Mouse (Mus musculus): ENCODE data around the gene Tcf7l2. TPM values are rescaled to one million over a fixed set of nuclear protein-coding genes. Genes with fewer than 3 reads are reported as not detected.

Gene Tcf7l2
- polyA plus RNA-seq, 1 experiment from 2014 or later, result 401 TPM

DNA sequence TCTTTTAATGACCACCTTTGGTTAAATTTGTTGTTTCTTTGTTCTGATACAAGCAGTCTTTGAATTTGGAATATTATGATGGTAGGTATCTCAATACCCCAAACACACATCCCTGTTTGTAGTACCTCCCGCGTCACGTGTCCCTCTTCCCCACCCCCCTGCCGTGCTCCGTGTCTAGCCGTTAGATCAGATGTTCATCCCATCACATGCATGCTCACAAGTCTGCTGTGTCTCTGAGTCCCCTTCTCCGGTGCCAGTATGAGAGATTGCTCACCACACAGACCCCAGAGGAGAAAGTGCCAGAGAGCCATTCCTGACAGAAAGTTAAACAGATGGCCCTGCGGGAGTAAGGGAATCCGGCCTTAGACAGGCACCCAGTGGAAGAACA, 186.0 kb downstream of the Tcf7l2 start:
- Histone ChIP-seq H3K27ac (ENCODE audit: low read depth, low read length) (no peak overlapping the region), H3K4me3 (ENCODE audit: low read depth, low read length) (no peak overlapping the region), H3K27me3 (ENCODE audit: control insufficient read depth, insufficient read depth, low read length) (no peaks in the 10 kb centered on the region), H3K4me2 (no peak overlapping the region), H3K36me3 (ENCODE audit: control insufficient read depth, insufficient read depth, low read length) (peaks cover 4% of the 10 kb centered on the region; the same call in 1 of the 2 replicates), H3K4me1 (ENCODE audit: control insufficient read depth, insufficient read depth, low read length) (peaks cover 10% of the 10 kb centered on the region), H3K9me3 (ENCODE audit: control insufficient read depth, low read length) (no peaks in the 10 kb centered on the region), H3K9ac (ENCODE audit: low read length) (no peak overlapping the region)
- 94% methylated on average over 9 of the region's 9 CpGs for WGBS
- ATAC-seq (ENCODE audit: low FRiP score) (no peak), DNase-seq (ENCODE audit: low spot score, missing footprints) (no peak)

DNA sequence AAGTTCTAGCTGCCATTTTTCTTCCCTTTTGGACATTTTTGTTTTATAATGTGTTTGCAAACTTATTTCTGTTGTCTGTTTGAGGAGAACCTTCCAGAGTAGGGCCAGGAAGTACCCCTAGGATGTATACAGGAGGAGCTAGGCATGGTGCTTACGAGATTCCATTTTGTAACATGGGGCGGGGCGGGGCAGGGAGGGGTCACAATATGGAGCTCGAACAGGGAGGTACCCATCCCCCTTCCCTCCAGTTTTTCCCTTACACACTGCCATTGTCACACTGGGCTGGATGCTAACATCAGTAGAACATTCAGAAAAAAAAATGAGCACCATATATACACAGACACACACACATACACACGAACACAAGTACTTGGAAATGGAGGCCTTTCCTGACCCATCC, 187.1 kb downstream of the Tcf7l2 start:
- DNase-seq (ENCODE audit: low spot score, missing footprints) (no peak), ATAC-seq (ENCODE audit: low FRiP score) (no peak)
- Histone ChIP-seq H3K36me3 (ENCODE audit: control insufficient read depth, insufficient read depth, low read length) (peaks cover 4% of the 10 kb centered on the region; the same call in 1 of the 2 replicates), H3K27me3 (ENCODE audit: control insufficient read depth, insufficient read depth, low read length) (no peaks in the 10 kb centered on the region), H3K4me1 (ENCODE audit: control insufficient read depth, insufficient read depth, low read length) (peaks cover 11% of the 10 kb centered on the region), H3K4me2 (no peak overlapping the region), H3K4me3 (ENCODE audit: low read depth, low read length) (no peak overlapping the region), H3K27ac (ENCODE audit: low read depth, low read length) (no peak overlapping the region), H3K9ac (ENCODE audit: low read length) (no peak overlapping the region), H3K9me3 (ENCODE audit: control insufficient read depth, low read length) (no peaks in the 10 kb centered on the region)
- whole genome bisulfite sequencing, result 93% methylated on average over 5 of the region's 5 CpGs

DNA sequence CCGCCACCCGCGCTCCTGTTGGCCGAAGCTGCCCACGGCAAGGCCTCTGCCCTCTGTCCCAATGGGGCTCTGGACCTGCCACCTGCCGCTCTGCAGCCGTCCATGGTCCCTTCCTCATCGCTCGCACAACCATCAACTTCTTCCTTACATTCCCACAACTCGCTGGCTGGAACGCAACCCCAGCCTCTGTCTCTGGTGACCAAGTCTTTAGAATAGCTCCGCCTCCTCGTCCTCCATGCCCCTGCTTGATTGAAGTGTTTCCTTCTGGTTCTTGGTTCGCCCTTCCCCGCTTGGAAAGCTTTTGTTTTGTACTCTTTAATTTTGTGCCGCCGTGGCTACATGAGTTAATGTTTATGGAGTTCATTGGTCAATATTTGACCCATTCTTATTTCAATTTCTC, 190.0 kb downstream of the Tcf7l2 start:
- no peak overlapping the region for H3K4me3 ChIP-seq (ENCODE audit: low read depth, low read length)
- DNase-seq (ENCODE audit: low spot score, missing footprints), result no peak
- no peaks in the 10 kb centered on the region for H3K27me3 ChIP-seq (ENCODE audit: control insufficient read depth, insufficient read depth, low read length)
- no peak overlapping the region for H3K27ac ChIP-seq (ENCODE audit: low read depth, low read length)
- H3K36me3 ChIP-seq (ENCODE audit: control insufficient read depth, insufficient read depth, low read length), result peaks cover 4% of the 10 kb centered on the region; the same call in 1 of the 2 replicates
- H3K4me1 ChIP-seq (ENCODE audit: control insufficient read depth, insufficient read depth, low read length), result peaks cover 10% of the 10 kb centered on the region
- H3K9me3 ChIP-seq (ENCODE audit: control insufficient read depth, low read length), result no peaks in the 10 kb centered on the region
- no peak for ATAC-seq (ENCODE audit: low FRiP score)
- H3K9ac ChIP-seq (ENCODE audit: low read length), result no peak overlapping the region
- 87% methylated on average over 17 of the region's 17 CpGs for WGBS
- H3K4me2 ChIP-seq, result no peak overlapping the region

DNA sequence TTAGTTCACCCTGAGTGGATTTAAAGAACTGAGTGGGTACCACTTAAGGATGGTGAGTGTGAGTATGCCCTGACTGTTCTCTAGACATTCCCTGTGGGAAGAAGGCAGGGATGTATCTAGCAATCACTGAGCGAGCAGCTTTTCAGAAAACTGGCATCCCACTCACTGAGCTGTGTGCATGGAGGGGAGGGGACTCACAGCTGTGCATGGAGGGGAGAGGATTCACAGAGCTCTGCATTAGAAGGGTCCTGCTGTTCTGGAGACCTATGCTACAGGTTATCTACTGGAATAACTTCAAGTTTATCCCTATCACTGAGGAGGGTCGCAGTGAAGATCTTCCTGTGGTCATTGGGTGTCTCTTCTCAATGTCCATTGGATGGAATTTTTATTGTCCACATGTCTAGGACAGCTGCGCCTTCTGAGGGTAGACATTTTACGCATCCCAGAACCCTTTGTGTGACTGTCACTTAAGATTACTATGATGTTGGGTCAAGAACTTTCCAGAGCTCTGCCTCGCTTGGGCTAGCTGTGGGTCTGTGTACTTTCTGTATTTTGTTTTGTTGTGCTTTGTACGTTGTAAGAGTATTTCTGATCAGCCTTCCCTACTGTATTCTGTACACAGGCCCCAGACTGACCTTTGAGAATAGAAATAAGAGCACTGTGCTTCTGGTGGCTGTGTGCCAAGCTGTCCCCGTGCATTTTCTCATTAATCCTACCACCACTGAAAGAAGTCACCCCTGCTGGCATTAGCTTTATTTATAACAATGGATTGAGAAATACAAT, 192.5 kb downstream of the Tcf7l2 start:
- H3K27me3 ChIP-seq (ENCODE audit: control insufficient read depth, insufficient read depth, low read length), result no peaks in the 10 kb centered on the region
- WGBS, result 61% methylated on average over 7 of the region's 7 CpGs
- no peaks in the 10 kb centered on the region for H3K9me3 ChIP-seq (ENCODE audit: control insufficient read depth, low read length)
- peaks cover 4% of the 10 kb centered on the region; the same call in 1 of the 2 replicates for H3K36me3 ChIP-seq (ENCODE audit: control insufficient read depth, insufficient read depth, low read length)
- no peak overlapping the region for H3K4me2 ChIP-seq
- H3K9ac ChIP-seq (ENCODE audit: low read length), result no peak overlapping the region
- ATAC-seq (ENCODE audit: low FRiP score) (peak; percentile 45; the same call in 1 of the 2 replicates), DNase-seq (ENCODE audit: low spot score, missing footprints) (no peak)
- peak overlapping the region; percentile 9; the same call in 1 of the 2 replicates for H3K27ac ChIP-seq (ENCODE audit: low read depth, low read length)
- H3K4me3 ChIP-seq (ENCODE audit: low read depth, low read length), result no peak overlapping the region
- peaks cover 7% of the 10 kb centered on the region for H3K4me1 ChIP-seq (ENCODE audit: control insufficient read depth, insufficient read depth, low read length)

DNA sequence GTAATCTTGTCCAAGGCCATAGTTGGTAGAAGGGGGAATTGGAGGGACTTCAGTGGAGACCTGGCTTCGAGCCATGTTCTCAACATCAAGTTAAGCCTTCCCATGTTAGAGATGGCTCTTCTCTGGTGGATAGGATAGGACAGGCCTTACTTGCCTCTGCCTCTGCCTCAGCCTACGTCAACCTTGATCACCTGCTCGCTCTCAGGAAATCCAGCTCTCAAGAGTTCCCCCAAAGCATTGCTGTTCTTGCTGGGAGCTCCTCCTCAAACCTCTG, 193.0 kb downstream of the Tcf7l2 start:
- no peak overlapping the region for H3K4me3 ChIP-seq (ENCODE audit: low read depth, low read length)
- peaks cover 4% of the 10 kb centered on the region; the same call in 1 of the 2 replicates for H3K36me3 ChIP-seq (ENCODE audit: control insufficient read depth, insufficient read depth, low read length)
- H3K4me1 ChIP-seq (ENCODE audit: control insufficient read depth, insufficient read depth, low read length), result peaks cover 7% of the 10 kb centered on the region
- ATAC-seq (ENCODE audit: low FRiP score), result no peak
- H3K27me3 ChIP-seq (ENCODE audit: control insufficient read depth, insufficient read depth, low read length), result no peaks in the 10 kb centered on the region
- H3K27ac ChIP-seq (ENCODE audit: low read depth, low read length), result no peak overlapping the region
- H3K9me3 ChIP-seq (ENCODE audit: control insufficient read depth, low read length), result no peaks in the 10 kb centered on the region
- H3K9ac ChIP-seq (ENCODE audit: low read length), result no peak overlapping the region
- 84% methylated on average over 3 of the region's 3 CpGs for WGBS
- no peak for DNase-seq (ENCODE audit: low spot score, missing footprints)
- H3K4me2 ChIP-seq, result no peak overlapping the region

DNA sequence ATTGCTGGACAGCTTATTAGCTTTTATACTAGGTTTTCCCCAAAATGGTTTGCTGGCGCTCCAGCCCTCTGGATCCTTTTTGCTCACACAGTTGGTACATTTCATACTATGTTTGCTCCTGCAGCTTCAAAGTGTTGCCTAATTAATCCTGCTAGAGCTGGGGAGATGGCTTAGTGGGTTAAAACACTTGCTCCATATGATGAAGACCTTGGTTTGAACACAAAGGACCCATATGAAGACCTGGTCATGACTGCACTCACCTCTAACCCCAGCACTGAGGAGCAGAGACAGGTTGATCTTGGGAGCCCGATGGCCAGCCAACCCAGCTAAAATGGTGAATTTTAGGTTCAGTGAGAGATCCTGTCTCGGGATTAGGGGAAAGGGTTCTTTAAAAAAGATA, 195.4 kb downstream of the Tcf7l2 start:
- ATAC-seq (ENCODE audit: low FRiP score) (no peak), DNase-seq (ENCODE audit: low spot score, missing footprints) (peak; percentile 64)
- WGBS, result 90% methylated on average over 3 of the region's 3 CpGs
- no peaks in the 10 kb centered on the region for H3K9me3 ChIP-seq (ENCODE audit: control insufficient read depth, low read length)
- peaks cover 7% of the 10 kb centered on the region for H3K4me1 ChIP-seq (ENCODE audit: control insufficient read depth, insufficient read depth, low read length)
- no peaks in the 10 kb centered on the region for H3K27me3 ChIP-seq (ENCODE audit: control insufficient read depth, insufficient read depth, low read length)
- no peak overlapping the region for H3K4me3 ChIP-seq (ENCODE audit: low read depth, low read length)
- H3K36me3 ChIP-seq (ENCODE audit: control insufficient read depth, insufficient read depth, low read length), result no peaks in the 10 kb centered on the region
- H3K4me2 ChIP-seq, result no peak overlapping the region
- no peak overlapping the region for H3K27ac ChIP-seq (ENCODE audit: low read depth, low read length)
- H3K9ac ChIP-seq (ENCODE audit: low read length), result no peak overlapping the region

DNA sequence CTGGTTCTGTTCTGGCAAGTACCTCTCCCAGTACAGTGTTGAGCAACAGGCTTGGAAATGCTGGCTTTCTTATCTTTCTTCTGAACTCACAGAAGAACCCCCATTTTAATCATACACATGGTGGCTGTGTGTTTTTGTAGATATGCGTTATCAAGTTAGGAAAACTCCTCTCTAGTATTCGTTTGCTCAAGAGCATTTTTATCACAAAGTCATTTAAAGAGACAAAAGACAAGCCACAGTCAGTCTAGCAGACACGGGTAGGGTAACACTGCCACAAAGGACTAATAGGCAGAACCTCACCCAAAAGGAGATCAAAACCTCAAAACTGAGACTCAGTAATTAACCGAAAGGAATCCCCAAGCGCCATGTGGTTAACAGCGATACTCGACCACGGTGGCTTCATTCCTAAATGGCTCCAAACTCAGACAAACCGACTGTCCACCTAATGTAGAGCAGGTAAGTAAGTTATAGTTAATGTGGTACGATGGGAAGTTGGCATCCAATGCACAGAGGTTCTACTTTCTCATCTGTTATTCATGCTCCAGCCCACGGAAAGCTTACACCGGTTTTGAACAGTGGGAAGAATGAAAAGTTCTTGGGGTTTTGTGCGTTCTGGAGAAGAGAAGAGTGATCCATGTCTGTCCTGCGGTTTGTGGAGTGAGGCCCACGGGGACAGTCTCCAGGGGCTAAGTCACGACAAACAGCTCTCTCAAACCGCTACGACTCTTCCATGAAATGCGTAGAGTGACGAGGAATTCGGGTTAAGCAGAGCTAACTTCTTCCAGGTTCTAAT, 196.8 kb downstream of the Tcf7l2 start:
- WGBS, result 93% methylated on average over 21 of the region's 21 CpGs
- H3K36me3 ChIP-seq (ENCODE audit: control insufficient read depth, insufficient read depth, low read length), result no peaks in the 10 kb centered on the region
- H3K4me2 ChIP-seq, result no peak overlapping the region
- DNase-seq (ENCODE audit: low spot score, missing footprints), result peak; percentile 56
- H3K4me1 ChIP-seq (ENCODE audit: control insufficient read depth, insufficient read depth, low read length), result peaks cover 7% of the 10 kb centered on the region
- no peak overlapping the region for H3K27ac ChIP-seq (ENCODE audit: low read depth, low read length)
- no peak overlapping the region for H3K4me3 ChIP-seq (ENCODE audit: low read depth, low read length)
- H3K9me3 ChIP-seq (ENCODE audit: control insufficient read depth, low read length), result no peaks in the 10 kb centered on the region
- no peaks in the 10 kb centered on the region for H3K27me3 ChIP-seq (ENCODE audit: control insufficient read depth, insufficient read depth, low read length)
- H3K9ac ChIP-seq (ENCODE audit: low read length), result no peak overlapping the region
- no peak for ATAC-seq (ENCODE audit: low FRiP score)

DNA sequence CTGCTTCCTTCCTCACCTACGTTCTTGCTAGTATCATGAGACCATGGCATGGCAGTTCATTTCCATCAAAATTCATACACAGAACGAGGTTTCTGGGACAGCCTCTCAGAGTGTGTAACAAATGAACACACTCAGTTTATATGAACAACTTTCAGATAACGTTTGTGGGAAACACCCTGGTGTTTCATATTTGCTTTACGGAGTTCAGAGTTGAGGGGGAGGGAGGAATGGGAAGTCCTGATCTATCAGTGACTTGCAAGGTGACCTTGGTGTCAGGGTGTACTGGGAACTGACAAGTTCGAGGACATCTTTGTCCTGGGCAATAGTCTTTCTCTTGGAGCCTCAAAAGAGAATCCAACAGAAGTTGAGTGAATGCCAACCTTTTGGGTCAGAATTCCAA, 197.5 kb downstream of the Tcf7l2 start:
- Histone ChIP-seq H3K4me1 (ENCODE audit: control insufficient read depth, insufficient read depth, low read length) (peaks cover 3% of the 10 kb centered on the region; the same call in 1 of the 2 replicates), H3K27me3 (ENCODE audit: control insufficient read depth, insufficient read depth, low read length) (no peaks in the 10 kb centered on the region), H3K4me3 (ENCODE audit: low read depth, low read length) (no peak overlapping the region), H3K4me2 (no peak overlapping the region), H3K9me3 (ENCODE audit: control insufficient read depth, low read length) (no peaks in the 10 kb centered on the region), H3K9ac (ENCODE audit: low read length) (no peak overlapping the region), H3K36me3 (ENCODE audit: control insufficient read depth, insufficient read depth, low read length) (no peaks in the 10 kb centered on the region), H3K27ac (ENCODE audit: low read depth, low read length) (no peak overlapping the region)
- DNase-seq (ENCODE audit: low spot score, missing footprints) (peak; percentile 74), ATAC-seq (ENCODE audit: low FRiP score) (no peak)
- WGBS, result 78% methylated on average over 5 of the region's 5 CpGs

DNA sequence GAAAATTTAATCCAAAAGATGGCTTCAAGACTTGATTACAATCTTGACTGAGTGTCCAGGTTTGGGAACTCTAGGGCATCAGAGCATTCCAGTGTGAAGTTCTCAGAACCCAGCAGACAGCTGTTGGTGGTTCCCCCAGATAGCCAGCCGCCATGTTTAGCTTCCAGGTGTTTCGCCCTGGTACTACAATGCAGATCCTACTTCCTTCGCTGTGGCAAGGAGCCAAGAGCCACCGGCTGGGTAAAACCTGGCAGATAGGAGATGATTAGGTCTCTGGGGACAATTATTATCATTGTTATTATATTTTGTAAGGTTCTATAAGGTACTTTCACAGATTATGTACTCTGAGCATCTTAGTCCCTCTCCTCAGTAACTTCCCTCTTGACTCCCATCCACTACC, 198.1 kb downstream of the Tcf7l2 start:
- ATAC-seq (ENCODE audit: low FRiP score), result no peak
- H3K9me3 ChIP-seq (ENCODE audit: control insufficient read depth, low read length), result no peaks in the 10 kb centered on the region
- no peak overlapping the region for H3K9ac ChIP-seq (ENCODE audit: low read length)
- no peak overlapping the region for H3K4me3 ChIP-seq (ENCODE audit: low read depth, low read length)
- H3K4me2 ChIP-seq, result no peak overlapping the region
- no peaks in the 10 kb centered on the region for H3K27me3 ChIP-seq (ENCODE audit: control insufficient read depth, insufficient read depth, low read length)
- no peaks in the 10 kb centered on the region for H3K4me1 ChIP-seq (ENCODE audit: control insufficient read depth, insufficient read depth, low read length)
- 95% methylated on average over 4 of the region's 4 CpGs for WGBS
- H3K27ac ChIP-seq (ENCODE audit: low read depth, low read length), result no peak overlapping the region
- peak; percentile 71 for DNase-seq (ENCODE audit: low spot score, missing footprints)
- no peaks in the 10 kb centered on the region for H3K36me3 ChIP-seq (ENCODE audit: control insufficient read depth, insufficient read depth, low read length)

Measured in midbrain, embryonic 11.5 days (tissue).